Mouse (Mus musculus) liver, embryonic 14.5 days (tissue): ENCODE data around the gene Ldhd.

Source experiments
- CTCF ChIP-seq: IDR thresholded peaks from 2 replicates; pipeline ENCODE4 v1.5.1; 2016; ENCODE audit warnings: antibody characterized with exemption, low read depth, control low read depth
- EP300 ChIP-seq: IDR thresholded peaks from 2 replicates; pipeline ENCODE4 v1.6.1; 2016; ENCODE audit warnings: antibody characterized with exemption, low read depth

- TF ChIP-seq CTCF: no peak
- TF ChIP-seq EP300: no peak
These were observed 50.9 kb downstream of the Ldhd start for GRCm38 (mm10) chr8:111579318-111579717.
